Mouse (Mus musculus): ENCODE results near the gene Ldlrad1.

GRCm38 (mm10) chr4:107183203-107183602 is 25.8 kb upstream of the Ldlrad1 start:
- no peak for TF ChIP-seq CTCF (conservative IDR thresholded peaks at IDR 0.05; ENCODE audit: low read length)
- TF ChIP-seq NANOG (IDR thresholded peaks at IDR 0.05; ENCODE audit: borderline replicate concordance, low read length), result no peak
- no peak for TF ChIP-seq POU5F1 (IDR thresholded peaks at IDR 0.05; ENCODE audit: borderline replicate concordance, low read length)

Data from E14TG2a.4 (cell line).